Mouse (Mus musculus) spleen, adult 10 weeks (tissue): Measurements from ENCODE around the gene Gm43720. TPM values are rescaled to one million over a fixed set of nuclear protein-coding genes. Genes with fewer than 3 reads are reported as not detected.

Experiments
- polyA plus RNA-seq: library from polyadenylated mRNA; stranded (reverse); fragments of 350-450 nt; fragmentation: Illumina TruSeq; extraction: RNeasy Lipid Tissue Mini Kit (QIAGEN cat#74804); gene quantifications from one replicate; pipeline ENCODE4 v1.2.3, GENCODE M21; 2015; ENCODE audit warnings: low replicate concordance; ENCODE audit not compliant: insufficient read depth

Gm43720 gene
- polyA plus RNA-seq: not detected

GRCm38 (mm10) chr5:138279585-138280424, at the start of gene Gm43720, which contains the start of the genes Gpc2 and Stag3:
Gene Gm43720 (minus strand): TSS chr5:138279958.
Gene Gpc2 (minus strand): TSS chr5:138280005.
Gene Stag3 (plus strand): TSS chr5:138280240.

GRCm38 (mm10) chr5:138272409-138272923, 7.3 kb downstream of the Gm43720 start, which contains the start of gene Gal3st4:
Gene Gal3st4 (minus strand): TSS chr5:138272840.

GRCm38 (mm10) chr5:138263260-138264206, 16.2 kb downstream of the Gm43720 start, which contains the start of gene BC037034:
Gene BC037034 (minus strand): TSS chr5:138264033.

GRCm38 (mm10) chr5:138255353-138256093, 24.2 kb downstream of the Gm43720 start, which contains the start of gene Lamtor4:
Gene Lamtor4 (plus strand): TSS chr5:138255482.

GRCm38 (mm10) chr5:138225700-138226099, 54.1 kb downstream of the Gm43720 start, which contains the start of gene Nxpe5:
Gene Nxpe5 (plus strand): TSS chr5:138225898.

Other genes starting within 250 kb of the Gm43720 start
- not detected for gene Smok3c, start 226.8 kb downstream of the Gm43720 start, polyA plus RNA-seq
- 13.1 TPM for gene Zkscan1, start 194.9 kb downstream of the Gm43720 start, polyA plus RNA-seq
- gene Zscan21, start 163.1 kb downstream of the Gm43720 start, polyA plus RNA-seq: 19.8 TPM
- 13.6 TPM for gene Zfp113, start 124.2 kb downstream of the Gm43720 start, polyA plus RNA-seq
- gene Cops6, start 118.9 kb downstream of the Gm43720 start, polyA plus RNA-seq: 87.2 TPM
- 27.2 TPM for gene Ap4m1, start 108.0 kb downstream of the Gm43720 start, polyA plus RNA-seq
- 78.9 TPM for gene Mcm7, start 107.5 kb downstream of the Gm43720 start, polyA plus RNA-seq
- 25.7 TPM for gene Taf6, start 92.5 kb downstream of the Gm43720 start, polyA plus RNA-seq
- gene Cnpy4, start 92.5 kb downstream of the Gm43720 start, polyA plus RNA-seq: 29.8 TPM
- gene Mblac1, start 85.6 kb downstream of the Gm43720 start, polyA plus RNA-seq: 1.4 TPM
- 2.1 TPM for gene Nxpe5, start 54.1 kb downstream of the Gm43720 start, polyA plus RNA-seq
- 18.6 TPM for gene Lamtor4, start 24.5 kb downstream of the Gm43720 start, polyA plus RNA-seq
- 30.6 TPM for gene BC037034, start 15.9 kb downstream of the Gm43720 start, polyA plus RNA-seq
- 0.12 TPM for gene Gal3st4, start 7.1 kb downstream of the Gm43720 start, polyA plus RNA-seq
- 3.7 TPM for gene Gpc2, start within 50 bp of the Gm43720 start, polyA plus RNA-seq
- gene Stag3, start 282 bp upstream of the Gm43720 start, polyA plus RNA-seq: 2.2 TPM
- 6.7 TPM for gene Pvrig, start 62.0 kb upstream of the Gm43720 start, polyA plus RNA-seq
- 20.5 TPM for gene Zfp157, start 161.5 kb upstream of the Gm43720 start, polyA plus RNA-seq